Mouse (Mus musculus) kidney, adult 9 months (tissue): Measurements from ENCODE around the gene Ncapd2.

Source experiments
- DNase-seq: peaks from one replicate; pipeline ENCODE4 v3.0.0; 2022

The Ncapd2 gene

GRCm38 (mm10) chr6:125191332-125192015, at the start of gene Ncapd2, which contains the start of gene Mrpl51:
Gene Ncapd2, minus strand, starts transcription at chr6:125191701.
Gene Mrpl51, plus strand, starts transcription at chr6:125191801.
- DNase-seq = peak; percentile 98

- DNase-seq = no peak
Measured at GRCm38 (mm10) chr6:125240617-125241016, 49.1 kb upstream of the Ncapd2 start.

GRCm38 (mm10) chr6:125239547-125239946, 48.0 kb upstream of the Ncapd2 start:
- no peak for DNase-seq

- no peak for DNase-seq
Measured at GRCm38 (mm10) chr6:125238396-125238795, 46.9 kb upstream of the Ncapd2 start.

- no peak for DNase-seq
Measured at GRCm38 (mm10) chr6:125237421-125237820, 45.9 kb upstream of the Ncapd2 start.

GRCm38 (mm10) chr6:125236782-125237181, 45.3 kb upstream of the Ncapd2 start, which contains the start of gene Cd27:
Gene Cd27, minus strand, starts transcription at chr6:125237010.
- no peak for DNase-seq

GRCm38 (mm10) chr6:125236341-125236740, 44.8 kb upstream of the Ncapd2 start:
- DNase-seq = no peak

GRCm38 (mm10) chr6:125234520-125234828, 43.0 kb upstream of the Ncapd2 start:
- no peak for DNase-seq

- DNase-seq = no peak
Measured at GRCm38 (mm10) chr6:125233816-125234519, 42.5 kb upstream of the Ncapd2 start.

GRCm38 (mm10) chr6:125232516-125232915, 41.0 kb upstream of the Ncapd2 start:
- no peak for DNase-seq

GRCm38 (mm10) chr6:125232045-125232437, 40.5 kb upstream of the Ncapd2 start:
- no peak for DNase-seq

GRCm38 (mm10) chr6:125231117-125232044, 39.9 kb upstream of the Ncapd2 start, which contains the start of gene Tapbpl:
Gene Tapbpl, minus strand, starts transcription at chr6:125231860.
- peak; percentile 67 for DNase-seq

GRCm38 (mm10) chr6:125230571-125230970, 39.1 kb upstream of the Ncapd2 start:
- DNase-seq = no peak

GRCm38 (mm10) chr6:125225518-125226115, 34.1 kb upstream of the Ncapd2 start:
- peak; percentile 41 for DNase-seq

GRCm38 (mm10) chr6:125222577-125222976, 31.1 kb upstream of the Ncapd2 start:
- no peak for DNase-seq

GRCm38 (mm10) chr6:125222146-125222545, 30.6 kb upstream of the Ncapd2 start:
- peak; percentile 44 for DNase-seq

- no peak for DNase-seq
Measured at GRCm38 (mm10) chr6:125221115-125221745, 29.7 kb upstream of the Ncapd2 start.

- DNase-seq = peak; percentile 84
Measured at GRCm38 (mm10) chr6:125218963-125219362, 27.5 kb upstream of the Ncapd2 start.

- DNase-seq = no peak
Measured at GRCm38 (mm10) chr6:125217899-125218298, 26.4 kb upstream of the Ncapd2 start.

- DNase-seq = no peak
Measured at GRCm38 (mm10) chr6:125216898-125217297, 25.4 kb upstream of the Ncapd2 start.

GRCm38 (mm10) chr6:125215148-125215954, 23.9 kb upstream of the Ncapd2 start, which contains the start of gene Vamp1:
Gene Vamp1, plus strand, starts transcription at chr6:125215551.
- DNase-seq = peak; percentile 99
